Mouse (Mus musculus) spleen, adult 10 weeks (tissue): Measurements from ENCODE around the gene Gm47955. TPM values are rescaled to one million over a fixed set of nuclear protein-coding genes. Genes with fewer than 3 reads are reported as not detected.

Source experiments
- polyA plus RNA-seq: library from polyadenylated mRNA; stranded (reverse); fragments of 350-450 nt; fragmentation: Illumina TruSeq; extraction: RNeasy Lipid Tissue Mini Kit (QIAGEN cat#74804); gene quantifications from one replicate; pipeline ENCODE4 v1.2.3, GENCODE M21; 2015; ENCODE audit warnings: low replicate concordance; ENCODE audit not compliant: insufficient read depth

Gm47955 gene
- polyA plus RNA-seq = not detected

DNA sequence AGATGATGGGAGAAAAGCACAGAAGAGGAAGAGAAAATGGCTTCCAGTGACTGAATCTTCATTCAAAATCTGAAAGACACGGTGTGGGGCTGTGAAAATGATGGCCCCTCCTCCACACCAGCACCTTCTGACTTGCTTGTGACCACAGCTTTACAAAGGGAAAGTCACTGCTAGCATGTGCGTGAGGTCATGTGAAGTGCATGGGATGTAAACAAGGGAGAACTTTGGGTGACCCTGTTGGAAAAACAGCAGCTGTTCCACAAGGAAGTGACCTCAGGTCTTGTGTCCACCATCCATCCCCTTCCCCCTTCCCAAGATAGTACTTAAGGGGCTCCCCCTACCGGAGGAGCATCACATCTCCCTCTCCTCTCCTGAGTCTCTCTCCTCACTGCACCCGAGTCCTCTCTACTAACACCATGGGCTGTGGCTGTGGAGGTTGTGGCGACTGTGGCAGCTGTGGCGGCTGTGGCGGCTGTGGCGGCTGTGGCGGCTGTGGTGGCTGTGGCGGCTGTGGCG is at the start of gene Gm47955:
Gene Gm47955 (plus strand): TSS at position 417 of the 516 bp plus-strand sequence.

DNA sequence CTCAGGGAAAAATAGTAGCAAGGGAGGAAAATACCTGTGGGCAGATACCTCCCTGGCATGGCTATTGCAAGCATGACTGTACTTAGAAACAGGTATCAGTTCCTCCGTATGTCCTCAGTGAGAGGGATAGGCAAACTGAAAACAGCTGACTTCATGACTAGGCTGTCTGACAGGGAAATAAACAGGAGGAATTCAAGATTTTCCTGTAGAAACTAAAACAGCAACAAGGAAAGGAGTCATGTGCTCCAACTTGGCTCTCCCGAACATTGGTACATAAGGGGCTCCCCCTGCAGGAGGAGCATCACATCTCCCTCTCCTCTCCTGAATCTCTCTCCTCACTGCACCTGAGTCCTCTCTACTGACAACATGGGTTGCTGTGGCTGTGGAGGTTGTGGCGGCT is 47.1 kb upstream of the Gm47955 start, which contains the start of gene A030005L19Rik:
Gene A030005L19Rik (plus strand): TSS at position 301 of the 400 bp plus-strand sequence.

DNA sequence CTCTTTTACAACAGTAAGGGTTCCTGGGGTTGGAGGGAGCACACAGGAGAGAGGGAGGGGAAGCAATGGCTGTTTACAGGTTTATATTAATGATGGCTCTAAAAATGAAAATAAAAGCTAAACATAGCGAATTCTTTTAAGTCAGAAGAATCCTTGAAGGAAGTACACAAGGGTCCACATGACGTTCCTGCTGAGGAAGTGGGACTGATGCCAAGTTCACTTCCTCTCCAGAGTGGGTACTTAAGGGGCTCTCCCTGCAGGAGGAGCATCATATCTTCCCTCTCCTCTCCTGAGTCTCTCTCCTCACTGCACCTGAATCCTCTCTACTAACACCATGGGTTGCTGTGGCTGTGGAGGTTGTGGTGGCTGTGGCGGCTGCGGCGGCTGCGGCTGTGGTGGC is 35.4 kb upstream of the Gm47955 start, which contains the start of gene A030014E15Rik:
Gene A030014E15Rik (plus strand): TSS at position 268 of the 400 bp plus-strand sequence.

GRCm38 (mm10) chr1:82931326-82931725 is 28.8 kb upstream of the Gm47955 start, which contains the start of gene Gm6217:
Gene Gm6217, minus strand, starts transcription at chr1:82931399.

DNA sequence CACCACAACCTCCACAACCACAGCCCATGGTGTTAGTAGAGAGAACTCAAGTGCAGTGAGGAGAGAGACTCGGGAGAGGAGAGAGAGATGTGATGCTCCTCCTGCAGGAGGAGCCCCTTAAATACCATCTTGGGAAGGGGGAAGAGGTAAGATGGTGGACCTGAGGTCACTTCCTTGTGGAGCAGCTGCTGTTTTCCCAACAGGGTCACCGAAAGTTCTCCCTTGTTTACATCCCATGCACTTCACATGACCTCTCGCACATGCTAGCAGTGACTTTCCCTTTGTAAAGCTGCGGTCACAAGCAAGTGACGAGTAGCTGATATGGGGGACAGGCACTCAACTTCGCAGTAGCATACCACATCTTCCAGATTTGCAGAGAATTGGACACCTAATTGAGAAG is 16.8 kb upstream of the Gm47955 start, which contains the start of gene A030003K21Rik:
Gene A030003K21Rik (minus strand): TSS at position 94 of the 400 bp plus-strand sequence.

GRCm38 (mm10) chr1:82955913-82956312 is 4.2 kb upstream of the Gm47955 start, which contains the start of gene Gm7544:
Gene Gm7544, minus strand, starts transcription at chr1:82956013.

DNA sequence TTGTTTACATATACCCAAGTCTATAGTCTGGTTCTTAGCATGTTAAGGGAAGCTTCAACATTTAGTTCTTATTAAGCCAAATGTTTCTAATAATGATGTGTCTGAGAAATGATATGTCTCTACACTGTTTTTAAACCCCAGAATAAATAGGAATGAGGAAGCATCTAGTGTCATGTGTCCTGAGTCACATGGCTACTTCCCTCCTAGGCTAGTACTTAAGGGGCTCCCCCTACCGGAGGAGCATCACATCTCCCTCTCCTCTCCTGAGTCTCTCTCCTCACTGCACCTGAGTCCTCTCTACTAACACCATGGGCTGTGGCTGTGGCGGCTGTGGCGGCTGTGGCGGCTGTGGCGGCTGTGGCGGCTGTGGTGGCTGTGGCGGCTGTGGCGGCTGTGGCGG is 40.2 kb downstream of the Gm47955 start, which contains the start of gene Gm47959:
Gene Gm47959 (plus strand): TSS at position 243 of the 400 bp plus-strand sequence.

Other genes with a start within 250 kb of the Gm47955 start
- 199 TPM for gene Mff, start 235.4 kb upstream of the Gm47955 start, polyA plus RNA-seq
- not detected for gene Tm4sf20, start 191.8 kb upstream of the Gm47955 start, polyA plus RNA-seq
- not detected for gene Gm47791, start 189.0 kb upstream of the Gm47955 start, polyA plus RNA-seq
- 64.2 TPM for gene Agfg1, start 120.8 kb upstream of the Gm47955 start, polyA plus RNA-seq
- gene A030005L19Rik, start 47.0 kb upstream of the Gm47955 start, polyA plus RNA-seq = 0.88 TPM
- not detected for gene A030014E15Rik, start 35.4 kb upstream of the Gm47955 start, polyA plus RNA-seq
- gene Gm6217, start 28.9 kb upstream of the Gm47955 start, polyA plus RNA-seq = not detected
- gene A030003K21Rik, start 16.9 kb upstream of the Gm47955 start, polyA plus RNA-seq = not detected
- gene Gm7544, start 4.3 kb upstream of the Gm47955 start, polyA plus RNA-seq = not detected
- not detected for gene Gm47959, start 40.3 kb downstream of the Gm47955 start, polyA plus RNA-seq
- gene Slc19a3, start 78.2 kb downstream of the Gm47955 start, polyA plus RNA-seq = 0.55 TPM
- gene Krtap28-10, start 82.2 kb downstream of the Gm47955 start, polyA plus RNA-seq = not detected
- not detected for gene Gm47969, start 84.6 kb downstream of the Gm47955 start, polyA plus RNA-seq
- not detected for gene A030005K14Rik, start 99.1 kb downstream of the Gm47955 start, polyA plus RNA-seq
- not detected for gene Krtap28-13, start 100.6 kb downstream of the Gm47955 start, polyA plus RNA-seq
- gene Ccl20, start 156.5 kb downstream of the Gm47955 start, polyA plus RNA-seq = not detected
- gene Daw1, start 199.5 kb downstream of the Gm47955 start, polyA plus RNA-seq = not detected